Mouse (Mus musculus): Measurements from ENCODE around the gene Fam57a. TPM values are rescaled to one million over a fixed set of nuclear protein-coding genes. Genes with fewer than 3 reads are reported as not detected.

Fam57a gene
- 32.7 and 35.9 TPM in 2 replicates for polyA plus RNA-seq (2016; fragmentation: Nextera tagmentation; extraction: Ambion mirVana)

DNA sequence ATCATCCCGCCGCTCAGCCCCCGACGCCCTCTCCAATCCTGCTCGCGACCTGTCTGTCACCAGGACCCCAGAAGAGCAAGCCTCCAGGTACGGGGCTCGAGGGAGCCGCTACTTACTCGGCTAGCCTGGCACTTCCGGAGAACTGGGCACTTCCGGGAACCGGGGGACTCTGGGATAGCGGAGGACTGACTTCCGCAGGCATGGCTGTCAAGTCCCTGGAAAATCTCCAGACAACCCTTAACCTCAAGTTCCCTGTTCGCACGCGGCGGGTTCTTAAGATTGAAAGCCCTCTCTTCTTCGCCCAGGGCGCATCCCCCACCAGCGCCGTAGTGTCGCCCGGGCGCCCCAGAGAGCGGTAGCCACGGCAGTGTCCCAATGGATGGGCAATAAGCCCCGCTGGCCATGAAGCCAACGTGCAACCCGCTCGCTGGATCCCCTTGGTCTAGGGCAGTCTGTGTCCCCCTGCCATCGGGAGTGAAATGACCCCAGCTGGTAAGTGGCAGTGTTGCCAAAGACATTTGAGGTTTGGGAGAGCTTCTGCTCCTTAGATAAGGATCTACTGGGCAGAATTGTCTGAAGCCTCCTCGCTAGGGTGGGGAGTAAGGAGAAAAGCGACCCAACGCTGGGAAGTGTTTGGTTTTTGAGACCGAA lies at the start of gene Fam57a, which contains the start of gene Vps53:
TSS of gene Fam57a (plus strand) at position 177 of the 651 bp plus-strand sequence.
TSS of gene Vps53 (minus strand) at position 153 of the 651 bp plus-strand sequence.
- H3K4me3 ChIP-seq: peak within 1 kb of the TSS; percentile 81
- H3K9me3 ChIP-seq: no peaks in the 10 kb centered on the region
- peaks cover 7% of the 10 kb centered on the region for H3K4me1 ChIP-seq
- under 1% methylated on average over 37 of the region's 37 CpGs for WGBS
- H3K36me3 ChIP-seq: peaks cover 5% of the 10 kb centered on the region; the same call in 1 of the 2 replicates
- DNase-seq (ENCODE audit: low spot score): peak; percentile 94
- no peaks in the 10 kb centered on the region for H3K27me3 ChIP-seq (ENCODE audit: insufficient read depth, poor library complexity, severe bottlenecking)
- peak within 1 kb of the TSS; percentile 86 for H3K27ac ChIP-seq

DNA sequence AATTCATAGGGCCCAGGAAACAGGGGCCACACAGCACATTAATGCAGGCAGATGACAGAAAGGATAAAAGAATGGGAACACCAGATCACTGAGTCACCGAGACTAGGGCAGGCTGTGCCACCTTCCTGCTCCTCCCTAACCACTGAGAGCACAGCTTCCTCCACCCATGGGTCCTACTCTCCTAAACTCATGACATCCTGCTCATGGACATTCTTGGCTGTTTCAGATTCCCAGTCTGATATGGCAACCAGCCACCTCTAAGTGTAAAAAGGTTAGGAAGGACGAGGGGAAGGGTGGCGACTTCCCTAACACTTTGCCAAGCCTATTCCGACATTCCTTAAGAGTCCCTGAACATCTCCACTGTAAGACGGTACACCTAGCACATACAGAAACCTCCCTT lies 48.6 kb upstream of the Fam57a start:
- peaks cover 38% of the 10 kb centered on the region for H3K36me3 ChIP-seq
- no peaks in the 10 kb centered on the region for H3K27me3 ChIP-seq (ENCODE audit: insufficient read depth, poor library complexity, severe bottlenecking)
- no peak overlapping the region for H3K4me3 ChIP-seq
- no peak overlapping the region for H3K27ac ChIP-seq
- no peak for DNase-seq (ENCODE audit: low spot score)
- 79% methylated on average over 5 of the region's 5 CpGs for WGBS
- no peaks in the 10 kb centered on the region for H3K9me3 ChIP-seq
- H3K4me1 ChIP-seq: peaks cover 8% of the 10 kb centered on the region

DNA sequence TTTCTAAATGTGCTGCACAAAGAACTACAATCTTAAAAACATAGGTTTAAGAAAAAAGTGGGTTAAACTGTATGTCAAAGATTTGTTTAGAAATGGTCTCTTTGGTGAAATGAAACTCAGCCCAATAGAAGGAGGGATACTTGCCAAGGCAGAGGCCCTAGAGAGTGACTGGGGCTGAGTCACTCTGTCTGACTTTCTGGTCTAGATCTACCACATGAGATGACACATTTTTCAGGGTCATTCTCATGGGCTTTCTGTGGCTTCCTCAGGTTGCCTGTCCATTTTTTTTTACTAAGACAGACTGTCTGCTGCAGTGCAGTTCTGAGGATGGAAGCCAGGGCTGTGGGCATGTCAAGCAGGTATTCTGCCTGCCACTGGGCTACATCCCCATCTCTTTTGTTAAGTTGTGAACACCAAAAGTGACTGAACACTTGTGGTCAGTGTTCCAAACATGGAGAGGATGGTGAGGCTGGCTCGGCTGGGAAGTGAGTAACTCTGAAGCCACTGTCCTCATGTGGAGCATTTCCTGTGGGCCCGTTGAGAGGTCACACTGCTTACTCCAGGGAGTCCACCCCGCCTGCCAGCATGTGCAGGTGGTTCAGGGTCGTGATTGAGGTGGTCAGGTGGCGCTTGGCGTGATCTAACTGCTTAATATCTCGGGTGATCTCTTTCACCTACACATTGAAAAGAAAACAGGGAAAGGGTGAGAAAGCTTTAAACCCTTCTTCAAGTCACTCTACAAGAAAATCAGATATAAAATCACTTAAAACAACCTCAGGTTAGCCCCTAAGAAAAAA lies 43.6 kb upstream of the Fam57a start:
- 80% methylated on average over 7 of the region's 7 CpGs for WGBS

DNA sequence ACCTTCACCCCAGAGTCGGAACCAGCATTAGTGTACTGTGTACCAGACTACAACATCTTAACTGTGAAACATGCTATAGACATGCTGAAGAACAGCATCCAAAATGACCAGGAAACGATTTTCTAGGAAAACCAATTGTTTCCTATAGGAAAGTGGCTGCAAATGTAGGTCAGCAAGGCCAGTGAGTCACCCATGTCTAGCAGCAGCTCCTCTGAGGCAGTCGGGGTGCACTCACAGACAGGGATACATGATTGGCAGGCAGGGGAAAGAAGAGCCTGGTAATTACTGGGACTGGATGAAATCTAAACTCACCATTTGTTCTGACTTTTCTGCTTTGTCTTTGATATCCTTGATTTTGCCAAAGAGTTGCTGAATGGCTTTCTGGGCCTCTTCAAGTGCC lies 41.5 kb upstream of the Fam57a start:
- DNase-seq (ENCODE audit: low spot score): no peak
- no peaks in the 10 kb centered on the region for H3K4me1 ChIP-seq
- no peaks in the 10 kb centered on the region for H3K27me3 ChIP-seq (ENCODE audit: insufficient read depth, poor library complexity, severe bottlenecking)
- 78% methylated on average over 3 of the region's 3 CpGs for WGBS
- H3K36me3 ChIP-seq: peaks cover 35% of the 10 kb centered on the region
- no peak overlapping the region for H3K27ac ChIP-seq
- no peaks in the 10 kb centered on the region for H3K9me3 ChIP-seq
- H3K4me3 ChIP-seq: no peak overlapping the region

More for the DNA sequence above, 43.6 kb upstream of the Fam57a start:
- H3K9me3 ChIP-seq: no peaks in the 10 kb centered on the region
- DNase-seq (ENCODE audit: low spot score): no peak
- no peak overlapping the region for H3K4me3 ChIP-seq
- no peaks in the 10 kb centered on the region for H3K4me1 ChIP-seq
- peaks cover 42% of the 10 kb centered on the region for H3K36me3 ChIP-seq
- no peaks in the 10 kb centered on the region for H3K27me3 ChIP-seq (ENCODE audit: insufficient read depth, poor library complexity, severe bottlenecking)
- no peak overlapping the region for H3K27ac ChIP-seq

DNA sequence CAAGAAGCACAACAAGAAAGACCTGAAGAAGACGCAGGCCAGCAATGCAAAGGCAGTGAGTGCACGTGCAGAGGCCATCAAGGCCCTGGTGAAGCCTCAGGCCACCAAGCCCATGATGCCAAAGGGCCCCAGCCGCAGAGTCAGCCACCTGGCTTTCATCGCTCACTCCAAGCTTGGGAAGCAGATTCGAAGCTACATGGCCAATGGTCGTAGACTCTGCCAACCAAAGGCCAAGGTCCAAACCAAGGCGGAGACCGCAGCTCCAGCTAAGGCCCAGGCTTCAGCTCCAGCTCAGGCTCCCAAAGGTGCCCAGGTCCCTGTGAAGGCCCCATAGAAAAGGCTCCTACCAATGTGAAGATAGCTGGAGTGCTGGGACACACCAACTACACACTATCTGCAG lies 35.1 kb upstream of the Fam57a start:
- Histone ChIP-seq H3K27me3 (ENCODE audit: insufficient read depth, poor library complexity, severe bottlenecking) (no peaks in the 10 kb centered on the region), H3K4me1 (peaks cover 20% of the 10 kb centered on the region), H3K27ac (no peak overlapping the region), H3K4me3 (no peak overlapping the region), H3K36me3 (peaks cover 7% of the 10 kb centered on the region; the same call in 1 of the 2 replicates), H3K9me3 (no peaks in the 10 kb centered on the region)
- DNase-seq (ENCODE audit: low spot score): no peak
- WGBS: 92% methylated on average over 8 of the region's 8 CpGs

DNA sequence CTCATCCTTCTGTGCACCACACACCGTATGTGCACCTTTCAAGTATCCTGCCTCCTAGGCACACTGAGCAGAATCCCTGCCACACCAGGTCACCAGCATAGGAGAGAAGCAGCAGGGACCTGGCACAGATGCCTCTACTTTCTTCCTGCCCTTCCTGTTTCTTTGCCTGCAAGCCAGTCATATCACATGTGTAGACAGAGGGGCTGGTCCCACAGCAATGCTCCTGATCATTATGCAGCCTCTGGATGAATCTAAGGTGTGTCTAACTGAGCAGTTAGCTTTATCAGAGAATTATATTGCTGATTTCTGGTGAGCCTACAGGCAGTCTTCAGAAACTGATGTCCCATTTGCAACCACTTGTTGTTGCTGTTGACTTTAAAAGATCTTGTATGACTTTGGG lies 34.3 kb upstream of the Fam57a start:
- Histone ChIP-seq H3K4me3 (no peak overlapping the region), H3K36me3 (peaks cover 7% of the 10 kb centered on the region; the same call in 1 of the 2 replicates), H3K27me3 (ENCODE audit: insufficient read depth, poor library complexity, severe bottlenecking) (no peaks in the 10 kb centered on the region), H3K27ac (no peak overlapping the region), H3K9me3 (no peaks in the 10 kb centered on the region), H3K4me1 (peaks cover 20% of the 10 kb centered on the region)
- 90% methylated on average over 1 of the region's 1 CpGs for WGBS
- DNase-seq (ENCODE audit: low spot score): no peak

DNA sequence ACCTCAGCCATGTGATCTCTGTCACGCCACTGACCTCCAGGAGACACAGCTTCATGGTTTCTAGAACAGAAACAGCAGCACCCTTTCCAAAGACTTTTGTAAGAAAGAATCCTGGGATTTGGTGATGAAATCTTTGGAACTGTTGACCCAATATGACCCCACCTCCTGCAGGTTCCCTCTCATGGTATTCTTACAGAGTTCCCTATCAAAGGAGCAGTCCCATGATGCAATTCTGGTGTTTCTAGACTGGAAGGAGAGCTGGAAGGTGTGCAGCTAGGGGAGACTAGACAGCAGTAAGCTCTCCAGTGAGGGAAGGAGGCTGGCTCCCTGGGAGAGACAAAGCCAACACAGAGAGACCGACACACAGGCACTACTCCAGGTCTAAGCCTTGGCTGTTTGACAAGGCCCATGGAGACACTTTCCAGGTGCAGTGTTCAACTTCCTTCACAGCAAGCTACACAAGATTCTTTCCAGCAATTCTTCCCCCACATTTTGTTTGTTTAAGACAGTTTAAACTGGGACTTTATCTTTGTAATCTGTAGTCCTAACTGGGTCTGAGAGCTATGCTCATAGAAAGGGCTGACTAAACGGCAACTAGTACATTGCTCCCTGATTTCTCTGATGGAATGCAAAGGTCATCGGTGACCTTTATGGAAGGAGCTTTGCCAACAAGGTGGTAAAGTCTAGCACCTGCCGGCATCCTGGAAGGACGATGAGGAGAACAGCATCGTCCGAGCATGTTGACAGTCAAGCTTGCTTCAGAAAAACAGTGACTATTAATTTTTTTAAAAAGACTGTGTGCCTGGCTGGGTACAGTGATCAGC lies 33.1 kb upstream of the Fam57a start:
- 84% methylated on average over 8 of the region's 8 CpGs for WGBS
- no peak for DNase-seq (ENCODE audit: low spot score)

DNA sequence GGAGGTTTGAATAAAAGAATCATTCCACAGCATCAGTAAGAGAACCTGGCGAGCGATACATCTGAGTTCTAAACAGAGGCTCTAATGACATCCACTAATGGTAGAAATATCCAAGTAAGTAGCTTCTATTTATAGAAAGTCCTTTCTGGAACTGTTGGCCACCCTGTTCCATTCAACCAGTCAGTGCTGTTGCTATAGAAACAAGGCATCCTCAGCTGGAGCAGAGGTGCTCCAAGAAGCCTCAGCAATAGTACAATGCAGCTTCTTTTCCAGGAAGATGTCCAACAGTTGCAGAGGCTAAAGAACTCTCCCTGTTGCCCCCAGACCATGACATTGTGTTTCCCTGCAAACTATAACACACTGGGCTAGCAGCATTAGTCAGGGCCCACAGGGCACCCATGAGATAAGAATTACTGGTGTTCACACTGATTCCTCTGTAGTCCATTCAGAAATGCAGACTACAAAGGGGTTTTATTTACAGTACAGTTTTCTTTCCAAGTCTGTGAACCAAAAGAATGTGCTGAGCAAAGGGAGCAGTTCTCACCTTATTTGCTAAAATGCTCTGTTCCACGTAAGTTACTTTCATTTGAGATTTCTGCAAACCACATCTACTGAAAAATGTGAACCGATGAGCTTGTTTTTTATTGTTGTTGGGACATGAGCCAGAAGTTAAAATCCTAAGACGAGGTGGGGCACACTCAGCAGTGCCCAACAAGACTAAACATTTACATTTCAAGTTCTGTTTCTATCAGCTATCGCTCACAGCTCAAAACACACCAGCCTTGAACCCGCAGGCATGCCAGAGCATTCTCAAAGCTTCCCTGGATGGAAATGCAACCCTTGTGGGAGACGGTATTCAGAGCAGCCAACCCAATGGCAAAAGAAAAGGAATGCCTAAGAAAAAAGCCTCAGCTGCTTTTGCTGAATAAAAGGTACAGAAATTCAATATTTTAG lies 31.1 kb upstream of the Fam57a start:
- Histone ChIP-seq H3K27me3 (ENCODE audit: insufficient read depth, poor library complexity, severe bottlenecking) (no peaks in the 10 kb centered on the region), H3K4me3 (no peak overlapping the region), H3K9me3 (no peaks in the 10 kb centered on the region), H3K36me3 (peaks cover 14% of the 10 kb centered on the region), H3K4me1 (peaks cover 20% of the 10 kb centered on the region), H3K27ac (no peak overlapping the region)
- WGBS: 71% methylated on average over 8 of the region's 8 CpGs
- DNase-seq (ENCODE audit: low spot score): no peak

More for the DNA sequence above, 33.1 kb upstream of the Fam57a start:
- Histone ChIP-seq H3K36me3 (peaks cover 7% of the 10 kb centered on the region; the same call in 1 of the 2 replicates), H3K4me1 (peaks cover 20% of the 10 kb centered on the region), H3K9me3 (no peaks in the 10 kb centered on the region), H3K27ac (no peak overlapping the region), H3K27me3 (ENCODE audit: insufficient read depth, poor library complexity, severe bottlenecking) (no peaks in the 10 kb centered on the region), H3K4me3 (no peak overlapping the region)

DNA sequence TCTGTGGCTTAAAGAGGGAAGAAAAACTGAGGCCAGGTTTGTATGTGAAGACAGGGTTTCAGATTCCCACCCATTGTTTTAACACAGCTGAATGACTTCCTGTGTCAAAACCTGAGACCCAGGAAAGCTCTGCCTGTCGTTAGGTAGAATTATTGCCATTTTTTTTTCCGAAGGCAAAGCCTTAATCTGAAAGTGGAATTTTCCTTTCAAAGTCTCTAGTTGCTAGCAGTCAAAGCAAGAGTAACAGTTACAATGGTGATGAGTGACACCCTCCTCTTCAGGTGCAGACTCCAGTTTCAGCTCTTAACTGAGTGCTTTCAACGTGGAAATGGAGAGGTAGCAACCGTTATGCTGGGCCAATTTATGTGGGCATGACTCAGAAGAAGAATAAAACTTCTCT lies 28.5 kb upstream of the Fam57a start:
- WGBS: 60% methylated on average over 4 of the region's 4 CpGs
- Histone ChIP-seq H3K4me1 (peaks cover 20% of the 10 kb centered on the region), H3K4me3 (no peak overlapping the region), H3K27ac (no peak overlapping the region), H3K27me3 (ENCODE audit: insufficient read depth, poor library complexity, severe bottlenecking) (no peaks in the 10 kb centered on the region), H3K36me3 (peaks cover 22% of the 10 kb centered on the region), H3K9me3 (no peaks in the 10 kb centered on the region)
- no peak for DNase-seq (ENCODE audit: low spot score)

DNA sequence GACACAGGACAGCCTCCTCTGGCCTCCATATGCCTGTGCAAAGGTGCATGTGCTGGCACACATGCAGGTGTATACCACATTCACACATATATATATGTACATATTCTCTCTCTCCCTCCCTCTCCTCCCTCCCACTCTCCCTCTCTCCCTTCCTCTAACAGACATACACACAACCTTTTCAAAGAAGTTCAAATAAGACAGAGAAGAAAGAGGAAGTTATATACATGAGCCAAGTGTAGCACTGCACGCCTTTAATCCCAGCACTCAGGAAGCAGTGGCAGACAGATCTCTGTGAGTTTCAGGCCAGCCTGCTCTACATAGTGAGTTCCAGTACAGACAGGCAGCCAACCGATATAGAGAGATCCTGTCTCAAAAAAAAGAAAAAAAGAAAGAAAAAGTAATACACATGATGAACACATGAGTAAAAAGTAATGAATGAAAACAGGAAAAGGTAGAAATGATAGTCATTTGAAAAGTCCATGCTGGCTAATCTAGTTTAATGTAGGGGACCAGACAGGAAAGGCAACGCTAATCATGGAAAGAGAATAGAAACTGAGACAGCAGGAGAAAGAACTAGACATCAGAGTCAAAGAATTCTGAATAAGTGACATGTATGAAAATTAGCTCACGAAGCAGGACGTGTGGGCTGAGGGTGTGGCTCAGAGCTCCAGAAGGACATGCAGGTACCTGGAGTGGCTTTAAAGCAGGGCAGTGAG lies 26.1 kb upstream of the Fam57a start:
- peaks cover 4% of the 10 kb centered on the region for H3K4me1 ChIP-seq
- WGBS: 89% methylated on average over 5 of the region's 5 CpGs

DNA sequence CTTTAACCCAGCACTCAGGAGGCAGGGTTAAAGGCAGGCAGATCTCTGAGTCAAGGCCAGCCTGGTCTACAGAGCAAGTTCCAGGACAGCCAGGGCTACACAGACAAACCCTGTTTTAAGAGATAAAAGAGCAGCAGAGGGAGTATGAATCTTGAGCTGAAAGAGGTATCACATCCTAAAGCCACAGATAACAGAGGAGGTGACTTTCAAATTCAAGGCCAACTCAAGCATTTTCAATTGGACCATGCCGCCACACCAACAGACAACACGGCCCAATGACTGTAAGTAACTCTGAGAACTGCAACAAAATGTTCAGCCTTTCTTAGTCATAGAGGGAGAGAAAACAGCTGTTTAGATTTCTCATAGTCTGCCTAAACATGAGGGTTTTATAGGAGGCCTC lies 25.3 kb upstream of the Fam57a start:
- no peaks in the 10 kb centered on the region for H3K4me1 ChIP-seq

More for the DNA sequence above, 26.1 kb upstream of the Fam57a start:
- no peak for DNase-seq (ENCODE audit: low spot score)
- no peak overlapping the region for H3K27ac ChIP-seq
- H3K27me3 ChIP-seq (ENCODE audit: insufficient read depth, poor library complexity, severe bottlenecking): no peaks in the 10 kb centered on the region
- H3K36me3 ChIP-seq: peaks cover 26% of the 10 kb centered on the region
- H3K9me3 ChIP-seq: no peaks in the 10 kb centered on the region
- H3K4me3 ChIP-seq: no peak overlapping the region

More for the DNA sequence above, 25.3 kb upstream of the Fam57a start:
- no peaks in the 10 kb centered on the region for H3K27me3 ChIP-seq (ENCODE audit: insufficient read depth, poor library complexity, severe bottlenecking)
- no peak overlapping the region for H3K27ac ChIP-seq
- no peak overlapping the region for H3K4me3 ChIP-seq
- DNase-seq (ENCODE audit: low spot score): no peak
- no peaks in the 10 kb centered on the region for H3K9me3 ChIP-seq
- peaks cover 28% of the 10 kb centered on the region for H3K36me3 ChIP-seq
- 91% methylated on average over 2 of the region's 2 CpGs for WGBS

Measured in heart, embryonic 10.5 days (tissue).